Mouse (Mus musculus): ENCODE data around the gene Vmn1r45.
"Not testable (repeated sequence)": the region's sequence is repeated elsewhere in the genome, so short reads cannot be mapped to it uniquely, and the experiment has no call there.

GRCm38 (mm10) chr6:89940498-89940897 is at the start of gene Vmn1r45:
- TF ChIP-seq POLR2A (IDR thresholded peaks at IDR 0.05; ENCODE audit: low read depth, low read length); CTCF (IDR thresholded peaks at IDR 0.05; ENCODE audit: extremely low read depth, insufficient read length, insufficient replicate concordance, low read depth, low read length): not testable (repeated sequence)

All from small intestine, adult 2 months (tissue).